Mouse (Mus musculus) lung, postnatal 0 days (tissue): ENCODE measurements around the gene S1pr3.

Source experiments
- CTCF ChIP-seq: IDR thresholded peaks from 2 replicates; pipeline ENCODE4 v1.5.1; 2016; ENCODE audit warnings: antibody characterized with exemption, mild to moderate bottlenecking
- EP300 ChIP-seq: IDR thresholded peaks from 2 replicates; pipeline ENCODE4 v1.6.1; 2016; ENCODE audit warnings: antibody characterized with exemption, mild to moderate bottlenecking, control low read depth

DNA sequence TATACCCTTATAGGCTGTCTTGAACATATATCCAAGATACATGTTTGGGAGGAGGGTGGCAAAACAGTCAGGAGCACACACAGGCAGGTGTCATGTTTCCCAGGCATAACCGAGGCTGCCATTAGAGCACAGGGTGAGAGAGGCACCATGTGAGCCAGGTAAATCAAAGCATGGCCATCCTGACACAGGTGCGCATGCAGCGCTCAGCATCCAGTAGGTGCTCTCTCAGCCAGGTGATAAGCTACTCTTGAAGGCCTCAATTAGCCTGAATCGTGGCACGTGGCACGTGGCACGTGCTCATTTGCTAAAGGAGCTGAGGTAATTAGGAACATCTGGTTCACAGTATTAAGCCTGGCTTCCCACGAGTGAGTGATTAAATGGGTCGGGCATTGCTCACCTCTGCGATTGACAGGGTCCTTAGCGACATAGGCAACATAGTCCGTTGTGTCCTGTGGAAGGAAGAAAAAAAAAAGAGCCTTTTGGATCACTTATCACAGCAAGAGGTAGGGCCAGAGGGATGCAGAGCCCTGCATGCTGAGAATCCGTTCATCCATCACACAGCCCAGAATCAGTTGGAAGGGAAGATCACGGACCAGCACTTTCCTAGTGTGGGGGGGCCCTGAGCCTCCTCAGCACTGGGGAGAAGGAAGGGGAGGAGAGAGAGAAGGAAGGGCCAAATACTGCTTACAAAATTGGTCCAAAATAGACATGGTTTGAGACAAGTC lies 57.8 kb downstream of the S1pr3 start:
- TF ChIP-seq CTCF (no peak), EP300 (no peak)
